Mouse (Mus musculus) MEL (cell line): Measurements from ENCODE around the gene Garnl3.
A peak's percentile ranks its signal among the peaks of the same experiment; 100 is the strongest.

Source experiments
- CTCF ChIP-seq, 3 experiments: IDR thresholded peaks in 2 of 3; conservative IDR thresholded peaks in 1 of 3; 2 replicates each; pipeline ENCODE4 v1.5.1; 2011 to 2012; ENCODE audit warnings: low read length in 3 of 3, low read depth in 2 of 3, mild to moderate bottlenecking in 2 of 3, improper control_type of control experiment in 1 of 3, inconsistent platforms in 1 of 3, mixed read lengths in 1 of 3, moderate library complexity in 1 of 3; ENCODE audit not compliant: control insufficient read depth in 1 of 3, insufficient read depth in 1 of 3, poor library complexity in 1 of 3, severe bottlenecking in 1 of 3
- GATA1 ChIP-seq: IDR thresholded peaks from 2 replicates; pipeline ENCODE4 v1.6.1; 2011; ENCODE audit warnings: low read depth, low read length, improper control_type of control experiment
- KAT2A ChIP-seq: conservative IDR thresholded peaks from 2 replicates; pipeline ENCODE4 v1.6.1; 2012; ENCODE audit warnings: low read depth, low read length, improper control_type of control experiment, inconsistent platforms
- POLR2A ChIP-seq, 2 experiments: IDR thresholded peaks; 2 replicates each; pipeline ENCODE4 v1.6.1; 2011 to 2012; ENCODE audit warnings: low read length in 2 of 2, mild to moderate bottlenecking in 2 of 2, control low read depth in 1 of 2, improper control_type of control experiment in 1 of 2, low read depth in 1 of 2, moderate library complexity in 1 of 2; ENCODE audit not compliant: control insufficient read depth in 1 of 2, insufficient read depth in 1 of 2, poor library complexity in 1 of 2
- POLR2AphosphoS2 ChIP-seq: IDR thresholded peaks from 2 replicates; pipeline ENCODE4 v1.6.1; 2011; ENCODE audit warnings: low read length, improper control_type of control experiment
- SMC3 ChIP-seq: IDR thresholded peaks from 2 replicates; pipeline ENCODE4 v1.6.1; 2011; ENCODE audit warnings: low read depth, low read length, improper control_type of control experiment
- TAL1 ChIP-seq: IDR thresholded peaks from 2 replicates; pipeline ENCODE4 v1.6.1; 2012; ENCODE audit warnings: mild to moderate bottlenecking, inconsistent platforms, low read length, moderate library complexity, mixed read lengths
- TBP ChIP-seq: IDR thresholded peaks from 2 replicates; pipeline ENCODE4 v1.8.0; 2011; ENCODE audit warnings: low read depth, low read length, improper control_type of control experiment
- TCF12 ChIP-seq: IDR thresholded peaks from 2 replicates; pipeline ENCODE4 v1.6.1; 2014; ENCODE audit warnings: low read depth, mild to moderate bottlenecking, inconsistent platforms, low read length, improper control_type of control experiment, moderate library complexity
- ZMIZ1 ChIP-seq: IDR thresholded peaks from 2 replicates; pipeline ENCODE4 v1.6.1; 2012; ENCODE audit warnings: low read depth, mild to moderate bottlenecking, inconsistent platforms, low read length, improper control_type of control experiment, moderate library complexity

DNA sequence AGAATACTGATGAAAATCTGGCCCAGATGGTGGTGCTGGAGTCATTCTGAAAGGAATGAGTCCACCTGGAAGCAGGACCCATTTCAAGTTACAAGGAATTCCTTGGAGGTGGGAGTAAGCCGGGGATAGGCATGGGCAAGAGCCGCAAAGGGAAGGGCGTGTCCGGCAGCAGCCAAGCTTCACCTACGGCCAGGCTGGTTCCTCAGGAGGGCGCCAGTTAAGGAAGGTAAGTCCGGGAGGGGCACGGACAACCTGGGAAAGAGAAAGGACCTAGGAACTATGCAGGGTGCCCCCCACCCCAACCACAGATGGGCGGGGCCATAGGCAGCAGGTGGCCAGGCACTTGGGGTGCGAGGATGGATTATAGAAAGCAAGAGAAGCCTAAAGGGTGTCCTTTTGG is 1.8 kb downstream of the Garnl3 start:
- TF ChIP-seq CTCF (IDR thresholded peaks at IDR 0.05 in 2 of 3, conservative IDR thresholded peaks at IDR 0.05 in 1 of 3; ENCODE audit: control insufficient read depth in 1 of 3, insufficient read depth in 1 of 3, low read depth in 2 of 3, low read length in 3 of 3, poor library complexity in 1 of 3, severe bottlenecking in 1 of 3) (0 out of 6 replicates have a peak, but pooled peaks of 1 of the 3 experiments have one; percentile 8), TBP (no peak), TCF12 (no peak), GATA1 (no peak), SMC3 (no peak), POLR2A (IDR thresholded peaks at IDR 0.05; ENCODE audit: control insufficient read depth in 1 of 2, insufficient read depth in 1 of 2, low read depth in 1 of 2, low read length in 2 of 2, poor library complexity in 1 of 2) (no peak), POLR2AphosphoS2 (no peak), ZMIZ1 (no peak), TAL1 (no peak), KAT2A (no peak)
